Comparison of ENCODE assay signal across 21 mouse cellular contexts in the genomic region with DNA sequence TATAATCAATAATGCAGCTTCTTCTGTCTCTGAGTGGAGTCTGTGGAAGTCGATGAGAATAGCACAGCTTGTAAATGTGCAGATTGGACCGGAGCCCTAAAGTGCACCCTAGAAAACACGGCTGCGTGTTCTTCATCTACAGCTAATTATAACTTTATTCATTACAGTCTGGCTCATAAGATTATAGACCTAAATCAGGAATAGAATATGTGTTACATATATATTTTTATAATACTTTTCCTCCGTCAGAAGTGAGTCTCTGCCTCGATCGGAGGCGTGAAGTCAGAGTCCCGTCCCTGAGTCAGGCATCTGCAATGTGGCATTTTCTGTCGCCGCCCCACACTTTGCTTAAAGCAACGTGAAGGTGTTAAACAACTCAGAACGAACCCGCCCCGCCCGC.
DNase-seq lines count a peak whose midpoint lies in the region; TF ChIP-seq lines count a peak whose summit lies in the region.
"Had no signal": no experiment of that assay in that cellular context is flagged by ENCODE, and none has a peak within 500 bp of the region (broad histone marks: within the 10 kb centered on the region; RNA-seq: fewer than 3 reads in every experiment).

No protein-coding gene starts in this region.

- no peak overlapping the region for H3K27ac ChIP-seq in left cerebral cortex, adult 2 months
- H3K27ac ChIP-seq: embryonic facial prominence, embryonic 12.5 days; forebrain, embryonic 15.5 days; kidney, postnatal 0 days; limb, embryonic 12.5 days; liver, embryonic 12.5 days; neural tube, embryonic 12.5 days; stomach, postnatal 0 days had no signal

- no peak for TF ChIP-seq CTCF in left cerebral cortex, adult 2 months (IDR thresholded peaks at IDR 0.05)

- intact Hi-C loops in left cerebral cortex, adult 2 months (cut with DNase I): loop anchor here (1.0 to 10.0 kb wide), 4 partner anchors 31 to 388 kb away; no protein-coding TSS in a partner anchor
- intact Hi-C loops in left cerebral cortex, postnatal 4 days (cut with DNase I): loop anchor here (10.0 kb wide), 2 partner anchors 242 to 448 kb away; partner anchors contain the start of gene Pou3f1

- H3K4me3 ChIP-seq in left cerebral cortex, adult 2 months: no peak overlapping the region
- H3K4me3 ChIP-seq: embryonic facial prominence, embryonic 12.5 days; erythroblast, embryonic 14.5 days; forebrain, embryonic 15.5 days; limb, embryonic 12.5 days; liver, embryonic 12.5 days; neural tube, embryonic 12.5 days had no signal

- peak; percentile 37 to 43 for DNase-seq in left cerebral cortex, adult 2 months (ENCODE audit: extremely low spot score in 1 of 2, low spot score in 2 of 2)
- DNase-seq in left cerebral cortex, postnatal 4 days: no peak
- peak; percentile 48 to 55 for DNase-seq in left cerebral cortex, adult 9 months (ENCODE audit: low spot score in 2 of 2)
- peak; percentile 79 to 91 for DNase-seq in right cerebral cortex, postnatal 10 days (ENCODE audit: low spot score in 2 of 2)
- DNase-seq in embryo, embryonic 10 days (ENCODE audit: low spot score): no peak
- no peak for DNase-seq in lung, postnatal 10 days
- no peak for DNase-seq in adrenal gland, adult (ENCODE audit: inconsistent age in 2 of 2, low spot score in 1 of 2)
- DNase-seq: adrenal gland, adult 2 months; cerebellum, adult 9-11 months; gastrocnemius, postnatal 14 days; kidney, adult 11 months; lung, adult 2 months; lung, postnatal 36 days had no signal

Comparison
In these comparisons a context has a peak if more than half of its experiments do, and no peak if none do; other contexts are left out.
1. DNase-seq: peak in left cerebral cortex, adult 2 months (2 of 2), left cerebral cortex, adult 9 months (2 of 2) and right cerebral cortex, postnatal 10 days (2 of 2); none in left cerebral cortex, postnatal 4 days (single experiment), embryo, embryonic 10 days (single experiment), lung, postnatal 10 days (single experiment) and adrenal gland, adult (0 of 2).